Mouse (Mus musculus) embryo, embryonic 11 days (tissue): ENCODE results near the gene Dhrs3.

Experiments
- DNase-seq: peaks from one replicate; pipeline ENCODE4 v3.0.0-alpha.2; 2015

Dhrs3 gene

GRCm38 (mm10) chr4:144892133-144892936 lies at the start of gene Dhrs3:
Gene Dhrs3 (plus strand): TSS chr4:144892827.
- peak; percentile 88 for DNase-seq

GRCm38 (mm10) chr4:144861756-144862505 lies 30.7 kb upstream of the Dhrs3 start:
- DNase-seq = no peak

- no peak for DNase-seq
These were observed 24.7 kb upstream of the Dhrs3 start for GRCm38 (mm10) chr4:144867926-144868325.

GRCm38 (mm10) chr4:144868584-144868983 lies 24.0 kb upstream of the Dhrs3 start:
- no peak for DNase-seq

GRCm38 (mm10) chr4:144872905-144873304 lies 19.7 kb upstream of the Dhrs3 start:
- peak; percentile 45 for DNase-seq

- DNase-seq = no peak
These were observed 17.0 kb upstream of the Dhrs3 start for GRCm38 (mm10) chr4:144875576-144876093.

GRCm38 (mm10) chr4:144879549-144879948 lies 13.1 kb upstream of the Dhrs3 start:
- DNase-seq = no peak

GRCm38 (mm10) chr4:144881376-144881775 lies 11.3 kb upstream of the Dhrs3 start:
- no peak for DNase-seq

- no peak for DNase-seq
These were observed 9.7 kb upstream of the Dhrs3 start for GRCm38 (mm10) chr4:144882881-144883331.

GRCm38 (mm10) chr4:144886460-144886859 lies 6.2 kb upstream of the Dhrs3 start:
- no peak for DNase-seq

GRCm38 (mm10) chr4:144888750-144889149 lies 3.9 kb upstream of the Dhrs3 start:
- no peak for DNase-seq

- DNase-seq = no peak
These were observed 2.9 kb upstream of the Dhrs3 start for GRCm38 (mm10) chr4:144889505-144890301.

GRCm38 (mm10) chr4:144890690-144891120 lies 1.9 kb upstream of the Dhrs3 start:
- DNase-seq = peak; percentile 87

- DNase-seq = peak; percentile 37
These were observed 1.4 kb upstream of the Dhrs3 start for GRCm38 (mm10) chr4:144891121-144891711.

- DNase-seq = no peak
These were observed 889 bp upstream of the Dhrs3 start for GRCm38 (mm10) chr4:144891743-144892132.

- no peak for DNase-seq
These were observed 278 bp downstream of the Dhrs3 start for GRCm38 (mm10) chr4:144892937-144893272.

- DNase-seq = peak; percentile 51
These were observed 1.2 kb downstream of the Dhrs3 start for GRCm38 (mm10) chr4:144893561-144894486.

GRCm38 (mm10) chr4:144894487-144895210 lies 2.0 kb downstream of the Dhrs3 start:
- DNase-seq = peak; percentile 63

GRCm38 (mm10) chr4:144895211-144895590 lies 2.6 kb downstream of the Dhrs3 start:
- peak; percentile 45 for DNase-seq

- peak; percentile 49 for DNase-seq
These were observed 3.7 kb downstream of the Dhrs3 start for GRCm38 (mm10) chr4:144896321-144896720.
